Mouse (Mus musculus): ENCODE measurements around the gene Dusp12. TPM values are rescaled to one million over a fixed set of nuclear protein-coding genes. Genes with fewer than 3 reads are reported as not detected.

The Dusp12 gene
- total and polyA plus RNA-seq, 3 experiments = 30.4 to 41.7 (median 30.9) TPM

GRCm38 (mm10) chr1:170908341-170908740 is 23.0 kb upstream of the Dusp12 start:
- dilution Hi-C loops (cut with MboI; ENCODE audit: extremely low pct_ligation_motif_present, extremely low pct_unique_long_range_greater_than_20kb, low sequenced_read_pairs) = no loop called here
- in situ Hi-C loops (cut with MboI; ENCODE audit: low pct_ligation_motif_present, low pct_unique_long_range_greater_than_20kb, low sequenced_read_pairs) = no loop called here
- H3K9ac ChIP-seq (ENCODE audit: insufficient read depth, low read depth) = no peak overlapping the region
- no peak for DNase-seq (ENCODE audit: extremely low read depth)
- H3K36me3 ChIP-seq (replicated peaks in 1 of 2; ENCODE audit: control insufficient read depth in 1 of 2, insufficient read depth in 1 of 2, low read length in 1 of 2) = peaks cover 0 to 3% of the 10 kb centered on the region in 2 experiments
- no peak overlapping the region for H3K4me2 ChIP-seq (ENCODE audit: insufficient read depth, low read depth, poor library complexity, severe bottlenecking)
- peaks cover 17% of the 10 kb centered on the region for H3K9me3 ChIP-seq (replicated peaks; ENCODE audit: low read length)
- H3K27ac ChIP-seq (ENCODE audit: insufficient read depth, low read depth) = no peak overlapping the region
- H3K4me1 ChIP-seq (ENCODE audit: control insufficient read depth in 1 of 2, insufficient read depth in 2 of 2) = peaks cover 0 to 5% of the 10 kb centered on the region in 2 experiments; a peak in 2 of 4 replicates
- no peaks in the 10 kb centered on the region for H3K27me3 ChIP-seq (replicated peaks)
- no peaks in the 10 kb centered on the region for H3K79me2 ChIP-seq (replicated peaks; ENCODE audit: control insufficient read depth, extremely low read depth, insufficient read depth, poor library complexity, severe bottlenecking)
- no peak overlapping the region for H3K4me3 ChIP-seq (replicated peaks in 1 of 3; ENCODE audit: low read depth in 2 of 3, low read length in 2 of 3, poor library complexity in 1 of 3)
- TF ChIP-seq MYC (IDR thresholded peaks at IDR 0.05; ENCODE audit: low read depth, low read length) = no peak
- TF ChIP-seq ZKSCAN1 (IDR thresholded peaks at IDR 0.05; ENCODE audit: borderline replicate concordance, low read depth, low read length) = no peak
- TF ChIP-seq CHD2 (IDR thresholded peaks at IDR 0.05; ENCODE audit: low read length) = no peak
- no peak for TF ChIP-seq MEF2A (IDR thresholded peaks at IDR 0.05; ENCODE audit: borderline replicate concordance, low read depth, low read length)
- no peak for TF ChIP-seq E2F4 (IDR thresholded peaks at IDR 0.05; ENCODE audit: insufficient replicate concordance, low read depth, low read length)
- no peak for TF ChIP-seq CHD1 (IDR thresholded peaks at IDR 0.05; ENCODE audit: low read depth, low read length)
- no peak for TF ChIP-seq RCOR1 (conservative IDR thresholded peaks at IDR 0.05; ENCODE audit: low read depth, low read length)
- no peak for TF ChIP-seq HCFC1 (IDR thresholded peaks at IDR 0.05; ENCODE audit: low read depth, low read length)
- TF ChIP-seq USF1 (IDR thresholded peaks at IDR 0.05; ENCODE audit: low read depth, low read length) = no peak
- TF ChIP-seq MAX (IDR thresholded peaks at IDR 0.05; ENCODE audit: low read length) = no peak
- no peak for TF ChIP-seq EP300 (IDR thresholded peaks at IDR 0.05; ENCODE audit: low read length)
- TF ChIP-seq JUND (conservative IDR thresholded peaks at IDR 0.05; ENCODE audit: low read depth, low read length) = no peak
- TF ChIP-seq ZNF384 (IDR thresholded peaks at IDR 0.05; ENCODE audit: low read depth, low read length) = no peak
- TF ChIP-seq GABPA (IDR thresholded peaks at IDR 0.05; ENCODE audit: insufficient replicate concordance, low read depth, low read length) = no peak
- TF ChIP-seq MXI1 (IDR thresholded peaks at IDR 0.05; ENCODE audit: low read depth, low read length) = no peak
- no peak for TF ChIP-seq ELF1 (IDR thresholded peaks at IDR 0.05; ENCODE audit: low read depth, low read length)
- no peak for TF ChIP-seq ZMIZ1 (IDR thresholded peaks at IDR 0.05; ENCODE audit: low read depth, low read length)
- TF ChIP-seq USF2 (conservative IDR thresholded peaks at IDR 0.05; ENCODE audit: low read depth, low read length) = no peak
- TF ChIP-seq TBP (conservative IDR thresholded peaks at IDR 0.05; ENCODE audit: low read depth, low read length) = no peak
- TF ChIP-seq UBTF (IDR thresholded peaks at IDR 0.05; ENCODE audit: low read depth, low read length) = no peak

GRCm38 (mm10) chr1:170907456-170908191 is 22.3 kb upstream of the Dusp12 start:
- H3K4me3 ChIP-seq (replicated peaks in 1 of 3; ENCODE audit: low read depth in 2 of 3, low read length in 2 of 3, poor library complexity in 1 of 3) = no peak overlapping the region
- H3K9me3 ChIP-seq (replicated peaks; ENCODE audit: low read length) = peaks cover 17% of the 10 kb centered on the region
- in situ Hi-C loops (cut with MboI; ENCODE audit: low pct_ligation_motif_present, low pct_unique_long_range_greater_than_20kb, low sequenced_read_pairs) (no loop called here), dilution Hi-C loops (cut with MboI; ENCODE audit: extremely low pct_ligation_motif_present, extremely low pct_unique_long_range_greater_than_20kb, low sequenced_read_pairs) (no loop called here)
- peaks cover 0 to 3% of the 10 kb centered on the region in 2 experiments for H3K36me3 ChIP-seq (replicated peaks in 1 of 2; ENCODE audit: control insufficient read depth in 1 of 2, insufficient read depth in 1 of 2, low read length in 1 of 2)
- no peak overlapping the region for H3K9ac ChIP-seq (ENCODE audit: insufficient read depth, low read depth)
- no peak for DNase-seq (ENCODE audit: extremely low read depth)
- H3K27ac ChIP-seq (ENCODE audit: insufficient read depth, low read depth) = no peak overlapping the region
- no peak overlapping the region for H3K4me2 ChIP-seq (ENCODE audit: insufficient read depth, low read depth, poor library complexity, severe bottlenecking)
- H3K4me1 ChIP-seq (ENCODE audit: control insufficient read depth in 1 of 2, insufficient read depth in 2 of 2) = peaks cover 0 to 12% of the 10 kb centered on the region in 2 experiments; a peak in 2 of 4 replicates
- H3K79me2 ChIP-seq (replicated peaks; ENCODE audit: control insufficient read depth, extremely low read depth, insufficient read depth, poor library complexity, severe bottlenecking) = no peaks in the 10 kb centered on the region
- TF ChIP-seq IRF4 (IDR thresholded peaks at IDR 0.05; ENCODE audit: low read depth, low read length) (no peak), E2F4 (IDR thresholded peaks at IDR 0.05; ENCODE audit: insufficient replicate concordance, low read depth, low read length) (no peak), JUND (conservative IDR thresholded peaks at IDR 0.05; ENCODE audit: low read depth, low read length) (no peak), JUN (IDR thresholded peaks at IDR 0.05; ENCODE audit: insufficient read depth, low read depth, low read length) (no peak), MEF2A (IDR thresholded peaks at IDR 0.05; ENCODE audit: borderline replicate concordance, low read depth, low read length) (no peak), ZC3H11A (IDR thresholded peaks at IDR 0.05; ENCODE audit: low read depth, low read length) (no peak), PAX5 (IDR thresholded peaks at IDR 0.05; ENCODE audit: low read length) (no peak), ZMIZ1 (IDR thresholded peaks at IDR 0.05; ENCODE audit: low read depth, low read length) (no peak), SIN3A (IDR thresholded peaks at IDR 0.05; ENCODE audit: low read length) (no peak), NRF1 (IDR thresholded peaks at IDR 0.05; ENCODE audit: low read depth, low read length) (no peak), RCOR1 (conservative IDR thresholded peaks at IDR 0.05; ENCODE audit: low read depth, low read length) (no peak), UBTF (IDR thresholded peaks at IDR 0.05; ENCODE audit: low read depth, low read length) (no peak), MYC (IDR thresholded peaks at IDR 0.05; ENCODE audit: low read depth, low read length) (no peak), ETS1 (conservative IDR thresholded peaks at IDR 0.05; ENCODE audit: low read depth, low read length) (no peak), POLR2AphosphoS2 (IDR thresholded peaks at IDR 0.05; ENCODE audit: low read depth, low read length) (no peak), POLR2A (IDR thresholded peaks at IDR 0.05; ENCODE audit: low read depth, low read length) (no peak), HCFC1 (IDR thresholded peaks at IDR 0.05; ENCODE audit: low read depth, low read length) (no peak), MAFK (IDR thresholded peaks at IDR 0.05; ENCODE audit: insufficient replicate concordance, low read length) (no peak), ELF1 (IDR thresholded peaks at IDR 0.05; ENCODE audit: low read depth, low read length) (no peak)
- H3K27me3 ChIP-seq (replicated peaks) = no peaks in the 10 kb centered on the region

Data from CH12.LX (cell line).